Mouse (Mus musculus) spleen, adult 2 months (tissue): ENCODE measurements at regions not wholly inside any gene's neighbourhood (a gene's known extent, or its start where the extent isn't known, plus 50 kb on each side); places are given as distances from the start of the nearest gene placed in this dataset.

Experiments
- CTCF ChIP-seq: fragments of 200-500 bp; IDR thresholded peaks from 2 replicates; pipeline ENCODE4 v1.5.1; 2011; ENCODE audit warnings: mild to moderate bottlenecking, inconsistent platforms; ENCODE audit not compliant: insufficient read depth, insufficient read length, insufficient replicate concordance; ENCODE audit errors: extremely low read depth
- POLR2A ChIP-seq: fragments of 200-500 bp; IDR thresholded peaks from 2 replicates; pipeline ENCODE4 v1.6.1; 2011; ENCODE audit warnings: low read depth, low read length, inconsistent platforms

DNA sequence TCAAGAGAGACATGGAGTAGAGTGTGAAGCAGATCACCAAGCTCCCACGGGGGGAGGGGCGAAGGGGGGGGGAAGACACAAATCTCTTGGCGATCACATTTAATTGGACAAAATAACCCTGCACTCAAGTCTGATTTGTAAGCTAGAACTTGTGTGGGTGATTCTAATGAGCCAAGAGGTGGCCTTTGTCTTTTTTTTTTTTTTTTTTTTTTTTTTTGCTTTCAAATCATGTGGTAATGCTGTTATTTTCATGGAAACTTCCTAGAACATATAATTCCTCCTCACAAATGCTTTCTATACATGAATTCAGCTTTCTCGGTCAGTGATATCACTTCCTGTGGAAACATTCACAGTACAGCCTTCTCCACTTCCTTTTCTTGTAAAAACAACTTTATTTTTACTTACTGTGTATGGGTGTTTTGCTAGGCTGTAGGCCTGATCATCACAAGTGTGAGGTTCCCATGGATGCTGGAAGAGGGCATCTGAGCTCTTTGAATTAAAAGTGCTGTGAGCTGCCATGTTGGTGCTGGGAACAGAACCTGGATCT is 152.7 kb downstream of the Tmem161b start:
- TF ChIP-seq POLR2A: no peak
- TF ChIP-seq CTCF: no peak
